Mouse (Mus musculus): ENCODE results near the gene Cables2. TPM values are rescaled to one million over a fixed set of nuclear protein-coding genes. Genes with fewer than 3 reads are reported as not detected.

The Cables2 gene
- 1 to 10 TPM; 5.3 to 9.5 TPM for polyA plus RNA-seq (2012; fragmentation: generic; extraction: Trizol)

DNA sequence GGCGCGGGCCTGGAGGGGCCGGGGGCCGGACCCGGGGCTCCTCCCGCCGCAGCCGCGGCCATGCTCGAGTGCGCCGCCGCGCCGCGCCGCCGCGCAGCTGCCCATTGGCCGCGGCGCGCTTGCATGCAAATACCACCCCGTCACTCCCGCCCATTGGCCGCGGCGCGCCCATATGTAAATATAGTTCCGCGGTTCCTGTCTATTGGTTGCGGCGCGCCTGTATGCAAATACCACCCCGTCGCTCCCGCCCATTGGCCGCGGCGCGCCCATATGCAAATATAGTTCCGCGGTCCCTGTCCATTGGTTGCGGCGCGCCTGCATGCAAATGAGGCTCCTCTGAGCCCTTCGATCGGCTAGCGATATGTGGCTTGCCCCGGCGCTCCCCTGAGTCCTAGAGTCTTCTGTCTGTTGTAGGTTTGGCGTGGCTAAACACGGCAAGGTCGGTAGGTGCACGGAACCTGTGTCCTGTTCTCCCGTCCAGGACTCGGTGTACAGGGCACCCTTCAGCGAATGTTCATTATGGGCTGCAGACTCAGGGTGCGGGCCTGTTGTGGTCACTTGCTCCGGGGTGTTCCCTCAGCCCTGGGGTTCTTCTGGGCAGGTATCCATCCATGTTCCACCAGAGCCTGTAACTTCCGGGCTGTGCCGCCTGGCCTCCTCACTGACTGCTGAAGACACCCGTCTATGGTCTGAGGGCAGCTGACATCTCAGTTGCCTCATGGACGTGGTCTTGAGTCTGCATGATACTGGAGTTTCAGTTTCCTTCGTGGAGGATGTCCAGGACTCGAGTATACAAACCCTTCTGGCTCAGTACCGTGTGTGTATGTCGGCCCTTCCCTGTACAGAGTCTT, at the start of gene Cables2:
TSS of gene Cables2 (minus strand) at position 103 of the 851 bp plus-strand sequence.

DNA sequence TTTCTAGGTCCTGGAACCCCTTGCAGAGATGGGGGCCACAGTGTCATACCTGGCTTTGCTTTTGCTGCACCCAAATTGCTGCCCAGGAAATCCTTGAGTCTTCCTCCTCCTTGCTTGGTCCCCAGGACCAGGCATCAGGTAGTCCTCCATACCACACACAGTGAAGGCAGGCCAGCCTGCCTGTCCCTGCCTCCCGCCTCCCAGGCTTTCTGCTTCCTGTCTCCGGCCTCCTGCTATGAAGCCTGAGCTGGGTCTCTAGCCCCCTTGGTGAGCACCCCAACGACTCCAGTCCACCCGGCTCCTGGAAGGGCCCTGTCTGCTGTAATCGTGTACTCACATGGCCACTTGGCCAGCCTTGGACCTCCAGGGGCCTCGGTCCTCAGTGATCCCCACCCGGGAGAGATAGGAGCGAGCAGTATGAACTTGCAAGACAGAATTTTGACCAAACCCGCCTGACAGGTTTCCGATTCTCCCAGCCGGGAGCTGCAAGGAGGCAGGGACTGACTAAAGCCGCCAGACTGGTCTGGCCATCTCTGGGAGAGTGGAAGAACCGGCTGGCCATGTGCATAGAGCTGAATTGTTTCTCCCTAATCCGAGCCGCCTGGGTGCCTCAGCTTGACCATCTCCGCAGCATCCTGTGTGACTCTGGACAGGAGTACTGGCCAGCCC, 16.3 kb upstream of the Cables2 start, which contains the start of gene Rbbp8nl:
TSS of gene Rbbp8nl (minus strand) at position 440 of the 669 bp plus-strand sequence.

DNA sequence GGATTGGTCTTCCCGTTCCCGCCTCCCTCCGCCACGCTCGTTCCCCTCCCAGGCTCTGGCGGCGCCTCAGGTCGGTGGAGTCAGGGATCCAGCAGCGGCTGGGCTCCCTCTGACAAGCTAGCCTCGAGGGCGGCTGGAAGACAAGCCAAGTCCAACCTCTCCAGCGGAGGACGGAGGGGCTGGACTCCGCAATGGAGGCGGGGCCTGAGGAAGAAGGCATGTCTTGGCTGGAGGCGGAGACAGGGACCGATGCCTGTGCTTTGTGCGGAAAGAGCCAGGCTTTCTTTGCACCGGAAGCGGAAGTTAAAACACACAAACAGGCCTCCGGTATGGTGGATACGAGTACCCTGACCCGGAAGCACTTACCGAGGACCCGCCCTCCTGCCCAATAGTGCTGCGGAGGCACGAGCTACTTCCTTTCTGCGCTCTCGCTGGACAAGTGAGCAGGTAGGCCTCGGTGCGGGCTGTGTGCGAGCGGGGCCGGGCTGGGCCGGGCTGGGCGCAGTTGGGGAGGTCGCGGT, 16.2 kb downstream of the Cables2 start, which contains the start of gene Rps21:
TSS of gene Rps21 (plus strand) at position 377 of the 521 bp plus-strand sequence.

DNA sequence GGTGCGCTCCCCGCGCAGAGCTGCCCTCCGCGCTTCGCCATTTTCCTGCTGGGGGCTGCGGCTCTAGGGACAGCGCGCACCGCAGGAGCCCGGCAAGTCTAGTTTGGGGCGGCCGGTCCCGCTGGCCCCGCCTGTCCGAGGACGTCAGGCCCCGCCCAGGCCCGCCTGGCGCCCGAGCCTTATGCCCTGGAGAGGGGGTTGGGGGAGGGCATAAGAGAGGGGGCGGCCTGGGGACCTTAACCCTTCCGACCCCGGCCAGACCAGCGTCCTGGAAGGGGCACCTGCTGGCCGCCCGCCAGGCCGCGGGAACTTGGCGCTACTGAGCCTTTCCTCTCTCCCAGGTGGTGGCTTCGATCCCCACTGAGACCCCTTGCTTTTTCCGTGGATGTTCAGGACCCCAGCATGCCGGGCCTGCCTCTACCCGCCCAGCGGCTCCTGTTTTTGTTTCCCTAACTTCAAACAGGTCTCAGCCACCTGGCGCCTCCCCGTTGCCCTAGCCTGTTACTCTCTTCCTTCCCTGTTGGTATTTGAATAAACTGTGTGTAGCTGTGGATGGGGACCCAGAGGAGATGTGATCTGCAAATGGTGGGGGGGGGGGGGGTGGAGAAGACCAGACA, 47.4 kb downstream of the Cables2 start, which contains the start of gene Lama5:
TSS of gene Lama5 (minus strand) at position 98 of the 617 bp plus-strand sequence.

Other genes starting within 250 kb of the Cables2 start
- gene Lsm14b, start 248.5 kb downstream of the Cables2 start, polyA plus RNA-seq (2012; fragmentation: generic; extraction: Trizol) = 10 to 100 TPM in 1 of 2 experiments, 1 to 10 TPM in 1; 9.8 to 26.9 TPM
- 100 to 1,000 TPM; 334 to 547 TPM for gene Psma7, start 231.1 kb downstream of the Cables2 start, polyA plus RNA-seq (2012; fragmentation: generic; extraction: Trizol)
- 1 to 10 TPM in 1 of 2 experiments, under 1 TPM in 1; 0.08 to 1.6 TPM for gene Ss18l1, start 231.0 kb downstream of the Cables2 start, polyA plus RNA-seq (2012; fragmentation: generic; extraction: Trizol)
- gene Mtg2, start 202.9 kb downstream of the Cables2 start, polyA plus RNA-seq (2012; fragmentation: generic; extraction: Trizol) = 10 to 100 TPM in 1 of 2 experiments, 1 to 10 TPM in 1; 10.0 to 15.7 TPM
- under 1 TPM in 1 of 2 experiments, not detected in 1; 0.07 TPM for gene Hrh3, start 169.0 kb downstream of the Cables2 start, polyA plus RNA-seq (2012; fragmentation: generic; extraction: Trizol)
- gene Osbpl2, start 154.2 kb downstream of the Cables2 start, polyA plus RNA-seq (2012; fragmentation: generic; extraction: Trizol) = 10 to 100 TPM in 1 of 2 experiments, 1 to 10 TPM in 1; 4.6 to 23.6 TPM
- gene Adrm1, start 102.0 kb downstream of the Cables2 start, polyA plus RNA-seq (2012; fragmentation: generic; extraction: Trizol) = 100 to 1,000 TPM; 108 to 168 TPM
- gene Lama5, start 47.6 kb downstream of the Cables2 start, polyA plus RNA-seq (2012; fragmentation: generic; extraction: Trizol) = 1 to 10 TPM; 5.8 to 9.6 TPM
- gene Rps21, start 16.1 kb downstream of the Cables2 start, polyA plus RNA-seq (2012; fragmentation: generic; extraction: Trizol) = 1,000 to 10,000 TPM; 5,174 to 7,203 TPM
- not detected for gene Rbbp8nl, start 16.4 kb upstream of the Cables2 start, polyA plus RNA-seq (2012; fragmentation: generic; extraction: Trizol)
- gene Gata5, start 61.2 kb upstream of the Cables2 start, polyA plus RNA-seq (2012; fragmentation: generic; extraction: Trizol) = not detected
- 1 to 10 TPM in 1 of 2 experiments, not detected in 1; 2.5 TPM for gene Slco4a1, start 182.7 kb upstream of the Cables2 start, polyA plus RNA-seq (2012; fragmentation: generic; extraction: Trizol)
- gene Ntsr1, start 226.5 kb upstream of the Cables2 start, polyA plus RNA-seq (2012; fragmentation: generic; extraction: Trizol) = not detected